Mouse (Mus musculus) heart, adult 18-20 months (tissue): ENCODE results near the gene Psen2. TPM values are rescaled to one million over a fixed set of nuclear protein-coding genes. Genes with fewer than 3 reads are reported as not detected.

Experiments used
- DNase-seq, 2 experiments: peaks; one replicate each; pipeline ENCODE4 v3.0.0; 2021 to 2022; ENCODE audit warnings: mixed read lengths in 1 of 2
- long read RNA-seq, 2 experiments: library from polyadenylated mRNA; stranded (forward); transcript quantifications; one replicate each; pipeline ENCODE4 v2.0.0; 2021
- total RNA-seq, 2 experiments: library from RNA; stranded (reverse); gene quantifications; 2 replicates each; pipeline ENCODE4 v1.2.3; 2021

The Psen2 gene
- total RNA-seq, result 10 to 100 TPM; 12.1 to 16.3 TPM
- long read RNA-seq, experiment 1, transcript Psen2-205 (11 exons, 1,997 nt), result major isoform, 6 of 11 reads
- long read RNA-seq, experiment 1, partial matches to known transcripts, result 0 of 11 reads
- long read RNA-seq, experiment 1, other reads (novel, unspliced or antisense), result 5 of 11 reads
- long read RNA-seq, experiment 2, partial matches to known transcripts, result 1 of 8 reads
- long read RNA-seq, experiment 2, other reads (novel, unspliced or antisense), result 4 of 8 reads

DNA sequence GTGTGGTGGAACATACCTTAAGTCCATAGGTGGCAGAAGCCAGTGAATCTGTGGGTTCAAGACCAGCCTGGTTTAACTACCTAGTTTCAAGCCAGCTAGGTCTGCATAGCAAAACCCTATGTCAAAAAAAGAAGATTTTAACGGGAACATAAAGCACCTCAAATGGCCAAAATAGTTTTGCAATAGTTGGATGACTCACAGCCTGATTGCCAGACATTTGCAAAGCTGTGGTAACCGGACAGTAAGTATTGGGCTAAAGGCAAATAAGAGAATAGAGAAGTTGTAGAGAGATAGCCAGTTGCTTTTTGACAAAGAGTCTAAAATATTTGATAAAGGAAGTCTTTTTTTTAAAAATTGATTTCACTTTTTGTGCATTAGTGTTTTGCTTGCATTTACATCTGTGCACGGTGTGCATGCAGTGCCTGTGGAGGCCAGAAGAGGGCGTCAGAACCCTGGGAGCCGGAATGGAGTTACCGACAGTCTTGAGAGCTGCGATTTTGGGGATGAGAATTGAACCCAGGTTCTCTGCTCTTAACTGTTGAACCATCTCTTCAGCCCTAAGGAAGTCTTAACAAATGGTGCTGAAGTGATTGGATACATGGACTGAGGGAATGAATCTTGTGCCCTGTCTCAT lies at the start of gene Psen2:
Gene Psen2, minus strand, starts transcription at position 75 of the 634 bp plus-strand sequence.
- peak; percentile 60 to 78 for DNase-seq

DNA sequence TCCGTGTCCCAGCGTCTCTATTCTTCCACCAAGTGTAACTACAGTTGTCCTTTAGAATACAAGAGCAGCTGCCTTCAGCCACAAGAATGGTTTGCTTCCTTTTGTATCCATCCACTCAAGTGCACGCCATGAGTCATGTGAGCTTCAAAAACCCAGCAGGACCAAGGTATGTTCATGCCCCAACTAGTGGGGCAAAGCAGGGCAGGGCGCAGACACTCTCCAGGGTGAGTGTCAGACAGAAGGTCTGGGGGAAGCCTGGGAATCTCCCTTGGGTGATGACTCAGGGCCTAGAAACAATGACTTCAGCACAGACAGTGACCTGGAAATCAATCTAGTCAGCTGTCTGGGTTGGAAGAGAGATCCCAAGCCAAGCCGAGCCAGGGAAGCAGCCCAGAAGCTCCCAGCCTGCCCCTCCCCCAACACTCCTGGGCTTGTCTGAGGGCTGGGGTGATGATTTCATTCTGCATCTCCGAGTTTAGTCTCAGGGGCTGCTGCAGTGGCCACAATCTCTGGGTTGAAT lies 49.6 kb upstream of the Psen2 start:
- DNase-seq, result peak; percentile 76 to 83

GRCm38 (mm10) chr1:180312286-180312685 lies 49.0 kb upstream of the Psen2 start:
- DNase-seq, result no peak

- no peak for DNase-seq
These were observed 45.7 kb upstream of the Psen2 start for GRCm38 (mm10) chr1:180308897-180309296.

- no peak for DNase-seq
These were observed 44.4 kb upstream of the Psen2 start for GRCm38 (mm10) chr1:180307661-180308060.

DNA sequence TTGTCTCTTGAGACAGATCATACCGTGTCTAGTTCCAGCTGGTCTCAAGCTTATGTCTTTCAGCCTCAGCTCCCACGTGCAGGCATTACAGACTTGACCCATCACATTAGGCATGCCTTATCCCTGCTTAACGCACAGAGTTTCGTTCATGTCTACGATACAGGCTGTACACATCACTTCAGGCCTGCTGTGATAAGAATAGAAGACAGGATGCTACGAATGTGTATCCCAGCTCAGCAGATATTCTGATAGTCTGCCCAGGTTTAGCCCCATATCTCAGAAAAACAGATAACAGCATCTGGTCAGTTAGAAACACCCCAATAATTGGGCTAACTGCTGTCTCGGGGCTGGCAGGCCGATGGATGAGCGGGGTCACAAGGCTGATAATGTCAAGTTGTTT lies 43.7 kb upstream of the Psen2 start:
- DNase-seq, result no peak

DNA sequence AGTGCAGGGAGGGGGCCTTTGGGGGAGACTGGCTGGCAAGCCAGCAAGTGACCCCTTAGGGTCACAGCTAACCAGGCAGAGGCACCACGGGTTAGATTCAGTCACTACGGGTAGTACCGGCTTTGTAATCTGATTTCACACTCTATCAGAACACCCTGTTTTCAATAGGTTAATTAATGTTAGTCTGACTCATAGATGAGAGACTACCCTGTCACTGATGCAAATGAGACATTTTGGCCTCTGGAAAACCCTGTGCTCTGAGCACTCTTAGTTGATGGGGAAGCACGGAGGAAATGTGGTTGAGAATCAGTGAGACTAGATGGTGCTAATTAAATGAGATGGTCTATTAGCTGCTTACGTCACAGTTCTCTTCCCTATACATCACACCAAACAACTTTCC lies 40.4 kb upstream of the Psen2 start:
- DNase-seq, result no peak

- DNase-seq, result peak; percentile 48 to 79
These were observed 39.2 kb upstream of the Psen2 start for GRCm38 (mm10) chr1:180302253-180303120.

DNA sequence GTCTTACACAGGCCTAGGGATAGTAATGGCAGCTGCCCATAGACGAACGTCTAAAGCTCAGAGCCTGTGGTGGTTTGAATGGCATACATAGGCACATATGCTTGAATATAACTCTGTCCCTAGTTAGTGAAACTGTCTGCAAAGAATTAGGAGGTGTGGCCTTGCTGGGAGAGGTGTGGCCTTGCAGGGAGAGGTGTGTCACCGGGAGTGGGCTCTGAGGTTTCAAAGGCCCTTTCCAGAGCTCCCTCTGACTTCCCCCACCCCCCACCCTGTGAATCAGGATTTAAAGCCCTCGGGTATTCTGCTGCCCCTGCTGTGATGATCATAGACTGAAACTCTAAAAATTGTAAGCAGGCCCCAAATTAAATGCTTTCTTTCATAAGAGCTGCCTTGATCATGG lies 37.8 kb upstream of the Psen2 start:
- DNase-seq, result no peak

- DNase-seq, result no peak
These were observed 37.1 kb upstream of the Psen2 start for GRCm38 (mm10) chr1:180300292-180300691.

DNA sequence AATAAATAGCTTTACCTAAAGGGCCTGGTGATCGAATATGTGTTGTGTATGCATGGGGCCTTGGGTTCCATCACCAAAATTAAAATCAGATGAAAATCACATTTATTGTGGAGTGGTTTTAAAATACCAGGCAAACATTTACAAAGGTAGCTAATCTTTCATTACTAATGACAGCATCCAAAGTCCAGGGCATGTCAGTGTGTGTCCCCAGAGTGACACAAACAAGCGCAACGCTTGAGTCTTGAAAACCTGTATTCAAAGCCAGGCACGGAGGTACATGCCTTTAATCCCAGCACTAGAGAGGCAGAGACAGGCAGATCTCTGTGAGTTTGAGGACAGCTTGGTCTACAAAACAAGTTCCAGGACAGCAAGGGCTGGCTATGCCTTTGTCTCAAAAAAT lies 36.5 kb upstream of the Psen2 start:
- no peak for DNase-seq

- DNase-seq, result peak in 1 of 2 experiments; percentile 56
These were observed 32.9 kb upstream of the Psen2 start for GRCm38 (mm10) chr1:180296088-180296487.

GRCm38 (mm10) chr1:180290358-180290757 lies 27.1 kb upstream of the Psen2 start:
- DNase-seq, result no peak

- DNase-seq, result no peak
These were observed 26.6 kb upstream of the Psen2 start for GRCm38 (mm10) chr1:180289788-180290187.

DNA sequence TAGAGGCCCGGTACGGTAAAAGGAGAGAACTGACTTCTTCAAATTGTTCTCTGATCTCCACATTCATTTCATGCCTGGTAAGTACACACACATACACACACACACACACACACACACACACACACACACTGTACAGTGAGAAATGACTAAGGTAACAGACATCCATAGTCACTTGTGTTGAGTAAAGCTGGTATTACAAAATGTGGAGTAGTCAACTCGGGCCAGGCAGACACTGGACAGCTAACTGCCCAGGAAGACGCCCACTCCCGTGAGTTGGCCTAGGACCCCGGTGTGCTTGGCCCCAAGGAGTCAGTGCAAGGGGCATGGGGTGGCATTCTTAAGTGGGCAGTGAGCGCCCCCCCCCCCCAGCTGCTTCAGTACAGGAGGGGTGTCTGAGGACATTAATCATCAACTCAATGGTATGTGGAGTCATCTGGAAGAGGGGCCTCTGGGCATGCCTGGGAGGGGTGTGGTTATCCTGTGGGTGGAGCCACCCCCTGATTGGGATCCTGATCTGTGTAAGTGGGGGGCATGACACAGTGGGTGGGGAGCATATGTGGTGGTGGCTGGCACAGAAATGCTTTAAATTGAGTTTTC lies 25.7 kb upstream of the Psen2 start:
- no peak for DNase-seq

DNA sequence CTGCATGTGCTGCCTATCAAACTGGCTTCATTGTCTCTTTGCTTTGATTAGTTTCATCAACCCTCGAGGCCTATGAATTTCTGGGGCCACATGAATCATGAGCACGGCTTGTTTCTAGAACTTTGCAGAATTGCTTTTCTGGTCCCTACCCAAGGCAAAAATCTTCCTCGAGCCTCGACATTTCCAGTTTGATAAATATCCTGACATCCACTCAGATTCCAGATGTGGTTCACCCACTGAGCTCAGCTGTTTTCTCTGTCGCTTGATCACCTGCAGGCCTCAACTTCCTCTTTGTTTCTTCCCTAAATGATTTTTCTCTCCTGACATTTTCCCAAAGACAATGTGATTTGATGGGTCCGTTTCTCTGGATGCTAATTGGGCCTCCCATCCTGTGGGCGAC lies 25.0 kb upstream of the Psen2 start:
- no peak for DNase-seq

GRCm38 (mm10) chr1:180286081-180286831 lies 23.0 kb upstream of the Psen2 start:
- peak; percentile 50 to 70 for DNase-seq

DNA sequence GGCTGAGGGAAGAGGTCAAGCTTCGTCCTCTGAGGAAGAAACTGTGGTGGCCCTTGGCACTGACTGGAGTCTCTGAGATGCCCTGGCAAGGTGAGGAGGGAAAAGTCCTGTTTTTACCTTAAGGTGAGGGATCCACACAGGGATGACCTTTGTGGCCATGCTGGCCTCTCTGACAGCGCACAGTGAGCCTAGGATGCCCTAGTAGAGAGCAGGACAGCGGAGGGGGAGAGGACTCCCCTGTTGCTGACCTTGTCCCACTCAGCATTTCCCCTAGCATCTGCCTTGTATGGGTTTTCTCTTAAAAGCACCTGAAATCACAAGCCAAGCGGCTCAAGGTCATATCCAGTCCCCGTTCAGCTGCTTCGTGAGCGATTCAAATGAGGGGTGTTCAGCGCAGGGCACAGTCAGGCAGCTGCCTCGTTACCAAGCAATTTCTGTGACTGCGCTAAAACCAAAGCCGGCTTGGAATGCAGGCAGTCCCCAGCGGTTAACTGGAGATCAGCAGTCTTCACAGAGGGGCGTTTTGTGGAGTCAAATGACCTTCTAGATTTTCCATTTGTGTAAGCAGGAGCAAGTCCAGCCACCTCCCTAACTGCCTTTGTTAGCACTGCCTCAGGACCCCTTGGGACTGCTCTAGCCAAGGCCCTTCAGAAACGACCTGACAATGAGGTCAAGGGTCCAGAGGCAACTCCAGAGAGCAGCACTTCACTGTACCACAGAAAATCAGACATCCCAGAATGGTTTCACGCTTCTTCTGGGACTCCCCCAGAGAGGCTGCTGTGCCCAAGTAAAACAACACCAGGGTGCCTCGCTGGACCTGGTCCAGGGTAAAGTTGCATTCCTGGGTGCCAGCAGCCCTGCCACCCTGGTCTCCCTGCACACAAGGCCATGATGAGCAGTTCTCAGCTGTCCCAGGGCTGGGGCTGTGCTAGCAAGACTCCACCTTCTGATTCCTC lies 20.9 kb upstream of the Psen2 start:
- no peak for DNase-seq

DNA sequence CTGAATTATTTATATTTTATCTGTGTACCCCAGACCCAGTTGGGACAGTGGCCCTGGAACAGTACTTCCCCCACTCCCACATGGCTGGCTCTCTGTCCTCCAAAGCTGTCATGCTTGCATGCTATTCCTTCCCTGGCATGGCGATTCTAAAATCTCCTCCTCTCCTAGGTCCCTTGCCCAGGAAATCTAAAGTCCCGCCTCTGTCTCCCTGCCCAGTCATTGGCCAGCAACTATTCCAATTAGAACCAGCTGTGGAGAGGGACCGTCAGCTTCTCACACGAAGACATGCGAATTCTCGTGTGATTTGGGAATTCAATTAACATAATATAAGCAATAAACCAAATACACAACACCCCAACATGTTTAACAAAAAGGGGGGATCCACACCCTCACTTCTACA lies 19.3 kb upstream of the Psen2 start:
- DNase-seq, result no peak

GRCm38 (mm10) chr1:180279648-180280047 lies 16.4 kb upstream of the Psen2 start:
- DNase-seq, result peak; percentile 81 to 84
